Mouse (Mus musculus): ENCODE results near the gene Gdf7.

DNA sequence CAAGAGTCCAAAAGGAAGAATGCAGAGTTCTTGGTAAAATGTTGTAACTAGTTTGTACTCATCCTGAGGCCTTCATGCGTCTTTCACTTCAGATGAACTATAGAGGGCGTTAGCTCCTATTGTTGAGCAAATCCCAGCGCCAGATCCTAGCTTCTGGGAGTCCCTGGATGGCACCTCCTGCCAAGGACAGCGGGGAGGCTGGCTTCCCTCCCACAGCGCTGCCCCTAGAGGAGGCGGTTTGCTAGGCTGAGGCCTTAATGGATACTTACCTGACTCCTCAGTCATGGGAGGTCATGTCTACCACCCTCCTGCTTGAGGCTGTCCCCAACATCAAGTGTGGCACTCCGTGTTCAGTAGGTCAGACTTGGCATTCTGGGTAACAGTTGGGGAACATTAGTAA, 27.5 kb upstream of the Gdf7 start:
- TF ChIP-seq CTCF (conservative IDR thresholded peaks at IDR 0.05; ENCODE audit: insufficient read depth, insufficient read length, low read depth, low read length), result 0 out of 2 replicates have a peak, but pooled peaks have one; percentile 7
- no peak for TF ChIP-seq POLR2A (IDR thresholded peaks at IDR 0.05; ENCODE audit: low read depth, low read length)

Data from kidney, adult 2 months (tissue).